Mouse (Mus musculus): ENCODE results near the gene Kcna3. TPM values are rescaled to one million over a fixed set of nuclear protein-coding genes. Genes with fewer than 3 reads are reported as not detected.

Kcna3 gene
- not detected in 2 replicates for polyA plus RNA-seq (2012; ENCODE audit: insufficient read depth, insufficient read length, low replicate concordance, missing spikeins)

DNA sequence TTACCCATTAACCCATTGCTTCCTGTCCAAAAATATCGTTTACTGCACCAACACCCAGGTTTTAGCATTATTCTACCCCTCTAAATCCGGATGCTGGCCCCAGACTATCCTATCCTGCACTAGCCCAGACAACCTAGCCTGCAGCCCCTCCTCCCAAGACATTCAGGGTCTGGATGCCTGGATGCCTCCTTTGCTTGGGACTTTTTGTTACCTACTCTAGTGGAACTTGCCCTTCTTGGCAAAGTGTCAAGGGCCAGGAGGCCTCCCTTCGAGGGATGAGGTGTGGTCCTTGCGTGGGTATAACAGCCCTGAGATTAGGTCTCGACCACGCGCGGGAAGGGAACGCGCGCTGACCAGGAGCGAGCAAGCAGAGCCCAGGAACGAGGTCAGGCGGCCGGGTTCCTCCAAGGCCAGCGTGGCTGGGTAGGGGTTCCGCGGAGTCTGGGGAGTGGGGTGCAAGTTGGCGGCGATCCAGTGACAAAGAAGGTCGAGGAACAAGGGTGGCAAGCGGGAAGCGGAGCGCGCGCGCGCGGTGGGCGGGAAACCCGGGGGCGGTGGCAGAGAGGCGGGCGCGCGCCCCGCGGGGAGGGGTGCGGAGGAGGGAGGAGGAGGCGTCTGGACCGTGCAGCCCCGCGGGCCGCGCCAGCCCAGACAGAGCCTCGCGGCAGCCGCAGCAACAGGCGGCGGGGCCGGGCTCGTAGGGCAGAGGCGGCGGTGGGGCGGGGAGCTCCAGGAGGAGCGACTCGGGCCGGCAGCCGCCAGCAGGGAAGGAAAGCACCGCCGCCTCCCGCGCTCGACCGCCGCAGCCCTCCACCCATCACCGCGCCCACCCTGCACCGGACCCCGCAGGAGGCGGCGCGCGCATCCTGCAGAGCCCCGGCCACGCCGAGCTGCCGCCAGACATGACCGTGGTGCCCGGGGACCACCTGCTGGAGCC, at the start of gene Kcna3:
Kcna3 (plus strand) TSS at position 649 of the 937 bp plus-strand sequence.
- Histone ChIP-seq H3K4me3 (ENCODE audit: insufficient read depth, low read depth, low read length) (peak within 1 kb of the TSS; percentile 63), H3K27ac (ENCODE audit: insufficient read depth, low read depth, low read length) (peak within 1 kb of the TSS; percentile 53), H3K4me1 (ENCODE audit: control insufficient read depth, insufficient read depth, low read length) (peaks cover 4% of the 10 kb centered on the region)
- no peak for TF ChIP-seq POLR2A (IDR thresholded peaks at IDR 0.05; ENCODE audit: insufficient read depth, low read depth, low read length)
- no peak for TF ChIP-seq CTCF (IDR thresholded peaks at IDR 0.05; ENCODE audit: insufficient read depth, low read depth, low read length)
- WGBS: 2% methylated on average over 73 of the region's 80 CpGs

GRCm38 (mm10) chr3:106991334-106991733, 44.6 kb upstream of the Kcna3 start:
- no peak overlapping the region for H3K4me3 ChIP-seq (ENCODE audit: insufficient read depth, low read depth, low read length)
- 77% methylated on average over 1 of the region's 1 CpGs for WGBS
- no peaks in the 10 kb centered on the region for H3K4me1 ChIP-seq (ENCODE audit: control insufficient read depth, insufficient read depth, low read length)
- no peak overlapping the region for H3K27ac ChIP-seq (ENCODE audit: insufficient read depth, low read depth, low read length)
- TF ChIP-seq POLR2A (IDR thresholded peaks at IDR 0.05; ENCODE audit: insufficient read depth, low read depth, low read length) (no peak), CTCF (IDR thresholded peaks at IDR 0.05; ENCODE audit: insufficient read depth, low read depth, low read length) (no peak)

- 94% methylated on average over 1 of the region's 1 CpGs for WGBS
- TF ChIP-seq CTCF (IDR thresholded peaks at IDR 0.05; ENCODE audit: insufficient read depth, low read depth, low read length): no peak
- TF ChIP-seq POLR2A (IDR thresholded peaks at IDR 0.05; ENCODE audit: insufficient read depth, low read depth, low read length): no peak
Measured at GRCm38 (mm10) chr3:106995347-106995746, 40.6 kb upstream of the Kcna3 start.

GRCm38 (mm10) chr3:106996186-106996585, 39.8 kb upstream of the Kcna3 start:
- Histone ChIP-seq H3K4me3 (ENCODE audit: insufficient read depth, low read depth, low read length) (no peak overlapping the region), H3K27ac (ENCODE audit: insufficient read depth, low read depth, low read length) (no peak overlapping the region), H3K4me1 (ENCODE audit: control insufficient read depth, insufficient read depth, low read length) (no peaks in the 10 kb centered on the region)
- TF ChIP-seq CTCF (IDR thresholded peaks at IDR 0.05; ENCODE audit: insufficient read depth, low read depth, low read length): no peak
- TF ChIP-seq POLR2A (IDR thresholded peaks at IDR 0.05; ENCODE audit: insufficient read depth, low read depth, low read length): no peak
- 85% methylated on average over 2 of the region's 2 CpGs for WGBS

More at GRCm38 (mm10) chr3:106995347-106995746, 40.6 kb upstream of the Kcna3 start:
- no peaks in the 10 kb centered on the region for H3K4me1 ChIP-seq (ENCODE audit: control insufficient read depth, insufficient read depth, low read length)
- H3K27ac ChIP-seq (ENCODE audit: insufficient read depth, low read depth, low read length): no peak overlapping the region
- no peak overlapping the region for H3K4me3 ChIP-seq (ENCODE audit: insufficient read depth, low read depth, low read length)

DNA sequence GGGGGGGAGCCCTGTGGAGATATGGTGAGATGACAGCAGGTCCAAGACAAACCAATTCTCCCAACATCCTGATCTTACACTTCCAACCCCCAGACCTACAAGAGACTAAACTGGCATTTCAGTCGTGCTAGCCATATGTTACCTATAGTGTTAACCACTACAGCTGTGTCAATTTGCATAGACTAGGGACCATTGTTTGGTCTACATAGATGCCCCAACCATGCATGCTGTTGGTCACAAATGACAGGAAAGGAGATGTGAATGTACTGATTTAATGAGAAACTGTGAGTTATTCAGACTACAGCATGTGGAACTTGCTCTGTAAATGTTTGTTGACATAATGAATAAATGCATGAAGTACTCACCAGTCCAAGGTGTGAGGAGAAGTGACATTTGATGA, 37.6 kb upstream of the Kcna3 start:
- 76% methylated on average over 1 of the region's 1 CpGs for whole genome bisulfite sequencing
- no peak overlapping the region for H3K27ac ChIP-seq (ENCODE audit: insufficient read depth, low read depth, low read length)

DNA sequence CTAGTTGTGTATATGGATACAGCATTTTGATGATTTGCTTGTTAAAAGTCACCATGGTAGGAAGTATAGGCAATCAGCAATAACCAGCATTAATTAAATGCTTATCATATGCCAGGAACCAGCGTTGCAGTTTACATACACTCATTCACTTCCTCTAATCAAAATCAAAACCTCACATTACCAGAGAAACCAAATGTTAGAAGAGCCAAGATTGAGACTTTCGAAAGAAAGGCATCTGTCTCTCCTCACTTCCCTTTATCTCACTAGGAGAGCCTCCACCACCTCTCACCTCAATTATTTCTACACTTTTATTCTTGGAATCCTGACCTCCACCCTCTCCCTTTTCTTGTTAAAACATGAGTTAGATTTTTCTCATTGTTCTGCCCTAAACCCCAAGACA, 35.8 kb upstream of the Kcna3 start:
- whole genome bisulfite sequencing: 86% methylated on average over 2 of the region's 2 CpGs

More for the DNA sequence above, 37.6 kb upstream of the Kcna3 start:
- no peak for TF ChIP-seq POLR2A (IDR thresholded peaks at IDR 0.05; ENCODE audit: insufficient read depth, low read depth, low read length)
- TF ChIP-seq CTCF (IDR thresholded peaks at IDR 0.05; ENCODE audit: insufficient read depth, low read depth, low read length): no peak
- Histone ChIP-seq H3K4me1 (ENCODE audit: control insufficient read depth, insufficient read depth, low read length) (peaks cover 3% of the 10 kb centered on the region; the same call in 1 of the 2 replicates), H3K4me3 (ENCODE audit: insufficient read depth, low read depth, low read length) (no peak overlapping the region)

GRCm38 (mm10) chr3:107002249-107003123, 33.5 kb upstream of the Kcna3 start:
- 21% methylated on average over 8 of the region's 8 CpGs for WGBS
- Histone ChIP-seq H3K4me3 (ENCODE audit: insufficient read depth, low read depth, low read length) (no peak overlapping the region), H3K4me1 (ENCODE audit: control insufficient read depth, insufficient read depth, low read length) (peaks cover 4% of the 10 kb centered on the region; the same call in 1 of the 2 replicates), H3K27ac (ENCODE audit: insufficient read depth, low read depth, low read length) (no peak overlapping the region)
- TF ChIP-seq CTCF (IDR thresholded peaks at IDR 0.05; ENCODE audit: insufficient read depth, low read depth, low read length): no peak
- no peak for TF ChIP-seq POLR2A (IDR thresholded peaks at IDR 0.05; ENCODE audit: insufficient read depth, low read depth, low read length)

More for the DNA sequence above, 35.8 kb upstream of the Kcna3 start:
- peaks cover 4% of the 10 kb centered on the region; the same call in 1 of the 2 replicates for H3K4me1 ChIP-seq (ENCODE audit: control insufficient read depth, insufficient read depth, low read length)
- H3K4me3 ChIP-seq (ENCODE audit: insufficient read depth, low read depth, low read length): no peak overlapping the region
- H3K27ac ChIP-seq (ENCODE audit: insufficient read depth, low read depth, low read length): no peak overlapping the region
- TF ChIP-seq CTCF (IDR thresholded peaks at IDR 0.05; ENCODE audit: insufficient read depth, low read depth, low read length) (no peak), POLR2A (IDR thresholded peaks at IDR 0.05; ENCODE audit: insufficient read depth, low read depth, low read length) (no peak)

- Histone ChIP-seq H3K4me1 (ENCODE audit: control insufficient read depth, insufficient read depth, low read length) (no peaks in the 10 kb centered on the region), H3K4me3 (ENCODE audit: insufficient read depth, low read depth, low read length) (no peak overlapping the region), H3K27ac (ENCODE audit: insufficient read depth, low read depth, low read length) (no peak overlapping the region)
- TF ChIP-seq CTCF (IDR thresholded peaks at IDR 0.05; ENCODE audit: insufficient read depth, low read depth, low read length) (no peak), POLR2A (IDR thresholded peaks at IDR 0.05; ENCODE audit: insufficient read depth, low read depth, low read length) (no peak)
- 70% methylated on average over 4 of the region's 4 CpGs for WGBS
Measured at GRCm38 (mm10) chr3:107009329-107010076, 26.5 kb upstream of the Kcna3 start.
